Mouse (Mus musculus): ENCODE results near the gene Tpt1.

Gene Tpt1

DNA sequence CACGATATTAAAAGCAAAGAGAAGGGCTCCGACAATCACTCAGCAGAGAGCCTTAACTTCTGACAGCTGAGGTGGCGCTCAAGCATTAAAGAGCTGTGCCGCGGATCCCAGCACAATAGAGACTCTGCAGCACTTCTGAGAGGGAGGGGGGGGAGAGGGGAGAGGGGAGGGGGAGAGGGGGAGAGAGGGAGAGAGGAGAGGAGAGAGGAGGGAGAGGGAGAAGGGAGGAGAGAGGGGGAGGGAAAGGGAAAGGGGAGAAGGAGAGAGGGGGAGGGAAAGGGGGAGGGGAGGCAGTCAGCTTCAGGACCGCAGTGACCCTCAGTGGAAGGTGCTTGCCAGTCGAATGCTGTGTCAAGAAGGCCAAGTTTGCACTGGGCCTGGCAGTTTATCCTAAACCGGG lies 34.1 kb downstream of the Tpt1 start:
- no peak for DNase-seq

DNA sequence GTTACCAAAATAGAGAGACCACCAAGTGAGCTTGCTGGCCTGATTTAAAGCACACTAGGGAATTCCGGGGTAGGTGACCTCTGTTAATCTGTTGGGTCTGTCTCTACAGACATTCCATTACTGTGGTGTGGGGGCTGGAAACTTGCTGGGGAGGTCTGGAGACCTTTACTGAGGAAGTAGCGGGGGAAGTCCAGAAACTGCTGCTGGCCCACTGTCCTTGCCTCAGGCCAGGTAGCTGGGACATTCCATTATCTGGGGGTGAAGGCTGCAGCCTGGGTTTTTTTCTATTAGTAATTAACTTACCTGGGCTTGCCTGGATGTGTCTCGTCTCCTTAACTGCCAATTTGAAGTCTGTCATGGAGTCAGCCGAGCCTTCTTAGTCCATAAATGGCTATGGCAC lies 37.0 kb downstream of the Tpt1 start:
- DNase-seq, result no peak

DNA sequence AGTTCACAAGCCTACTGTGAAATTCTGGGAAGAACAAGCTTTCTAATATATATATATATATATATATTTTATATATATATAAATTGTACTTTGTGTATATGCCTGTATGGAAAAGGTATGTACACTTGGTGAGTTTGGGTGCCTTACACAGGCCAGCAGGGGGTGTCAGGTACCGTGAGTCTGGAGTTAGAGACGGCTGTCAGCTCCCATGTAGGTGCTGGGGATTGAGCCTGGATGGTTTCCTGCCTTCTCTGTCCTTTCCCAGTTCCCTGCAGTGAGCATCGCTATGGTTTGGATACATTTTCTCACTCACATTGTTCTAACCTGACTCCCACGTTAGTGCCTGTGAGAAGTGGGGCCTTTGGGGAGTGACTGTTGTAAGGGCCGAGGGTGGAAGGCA lies 38.4 kb downstream of the Tpt1 start:
- DNase-seq, result no peak

DNA sequence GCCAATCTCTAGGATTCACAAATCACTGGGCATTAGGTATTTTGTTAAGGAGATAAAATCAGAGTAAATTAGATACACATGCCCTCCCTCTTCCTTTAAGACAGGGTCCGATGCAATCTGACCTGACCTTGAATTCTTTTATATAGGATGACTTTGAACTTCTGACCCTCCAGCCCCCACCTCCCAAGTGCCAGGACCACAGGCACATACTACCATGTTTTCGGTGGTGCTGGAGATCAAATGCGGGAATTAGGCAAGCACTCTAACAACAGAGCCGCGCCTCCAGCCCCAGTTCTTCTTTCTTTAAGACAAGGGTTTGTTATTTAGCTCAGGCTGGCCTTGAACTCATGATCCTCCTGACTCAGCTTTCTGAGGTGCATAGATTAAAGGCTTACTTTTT lies 39.0 kb downstream of the Tpt1 start:
- DNase-seq, result no peak

DNA sequence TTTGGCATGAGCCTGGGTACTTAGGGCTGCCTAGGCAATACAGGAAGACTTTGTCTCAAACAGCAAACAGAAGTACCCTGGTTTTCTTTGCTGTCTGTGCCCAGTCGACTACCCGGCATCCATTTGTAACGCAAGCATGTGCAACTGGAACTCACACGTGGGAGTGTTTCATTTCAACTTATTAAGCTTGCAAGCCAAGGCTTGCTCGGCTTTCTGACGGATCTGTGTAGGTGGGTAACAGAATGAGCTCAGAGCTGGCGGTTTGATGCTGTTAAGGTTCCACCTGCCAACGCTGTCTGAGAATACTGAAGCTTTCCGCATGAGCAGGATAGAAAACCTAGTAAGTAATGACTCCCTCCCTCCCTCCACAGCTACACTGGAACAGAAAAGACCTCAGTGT lies 47.2 kb downstream of the Tpt1 start:
- DNase-seq, result no peak
